Mouse (Mus musculus): ENCODE data around the gene Frmpd4.

Gene Frmpd4

DNA sequence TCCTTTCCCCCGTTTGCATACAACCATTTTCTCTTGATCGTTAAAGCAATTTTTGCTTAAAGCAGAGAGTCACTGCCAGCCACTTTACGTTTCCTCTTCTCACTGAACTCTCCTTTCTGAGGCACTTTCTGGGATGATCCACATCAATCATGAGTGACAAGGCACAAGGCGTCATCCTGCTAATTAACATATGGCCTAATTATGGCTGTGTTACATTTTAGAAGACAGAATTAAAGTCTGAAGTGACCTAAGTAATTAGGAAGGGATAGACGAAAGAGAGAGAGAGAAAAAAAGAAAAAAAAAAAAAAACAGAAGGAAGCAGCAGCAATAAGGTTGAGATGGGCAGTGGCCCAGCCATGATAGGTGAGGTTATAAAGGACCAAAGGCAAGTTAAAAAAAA is at the start of gene Frmpd4:
Gene Frmpd4, minus strand, starts transcription at position 101 of the 400 bp plus-strand sequence.
- no peak for DNase-seq (ENCODE audit: low spot score)

DNA sequence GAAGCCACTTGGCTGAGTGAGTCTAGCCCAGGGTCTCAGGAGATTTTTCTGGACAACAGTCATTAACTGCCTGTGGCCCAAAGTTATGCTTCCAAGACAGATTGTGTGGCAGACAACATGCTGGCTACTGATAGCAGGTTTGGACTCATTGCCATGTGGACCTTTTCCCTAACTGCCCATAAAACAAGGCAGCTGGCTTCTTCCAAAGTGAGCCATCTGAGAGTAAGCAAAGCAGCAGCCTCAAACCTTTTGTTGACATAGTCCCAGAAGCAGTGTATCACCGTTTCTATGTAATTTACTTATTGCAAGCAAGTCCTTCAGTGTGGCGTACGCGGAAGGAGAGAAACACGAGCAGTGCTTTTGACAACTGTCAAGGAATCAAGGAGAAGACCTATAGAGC is 18.2 kb upstream of the Frmpd4 start:
- no peak for DNase-seq (ENCODE audit: low spot score)

DNA sequence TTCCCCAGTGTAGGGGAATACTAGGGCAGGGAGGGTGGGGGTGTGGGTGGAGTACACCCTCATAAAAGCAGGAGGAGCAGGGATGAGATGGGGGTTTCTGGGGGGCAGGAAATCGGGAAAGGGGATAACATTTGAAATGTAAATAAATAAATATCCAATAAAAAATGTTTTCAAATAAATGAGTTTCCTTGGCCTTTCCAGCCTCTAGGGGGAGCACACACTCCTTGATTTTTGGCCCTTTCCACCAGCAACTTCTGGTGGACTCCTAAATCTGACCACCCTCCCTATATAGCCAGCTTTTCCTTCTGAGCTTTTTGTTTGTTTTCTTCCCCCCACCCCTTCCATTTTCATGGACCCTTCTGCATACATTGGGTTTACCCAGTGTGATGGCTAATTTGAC is 7.3 kb upstream of the Frmpd4 start:
- no peak for DNase-seq (ENCODE audit: low spot score)

DNA sequence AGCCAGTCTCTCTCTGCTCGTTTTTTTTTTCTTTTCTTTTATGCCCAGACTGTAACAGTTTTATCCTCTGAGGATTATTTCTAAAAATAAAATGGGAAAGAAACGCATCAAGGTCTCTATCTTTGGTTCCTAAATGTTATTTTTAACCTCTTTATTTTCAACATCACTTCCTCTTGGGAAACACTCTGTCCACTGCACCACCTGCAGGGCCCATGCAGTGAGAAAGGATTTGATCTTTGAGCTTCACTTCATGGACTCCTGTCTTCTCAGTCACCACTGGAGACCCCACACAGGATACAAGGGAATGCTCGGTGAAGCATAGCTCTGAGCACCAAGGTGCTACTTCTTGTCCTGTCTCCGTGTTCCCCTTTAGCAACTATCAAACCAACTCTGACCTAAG is 5.2 kb downstream of the Frmpd4 start:
- DNase-seq (ENCODE audit: low spot score), result no peak

DNA sequence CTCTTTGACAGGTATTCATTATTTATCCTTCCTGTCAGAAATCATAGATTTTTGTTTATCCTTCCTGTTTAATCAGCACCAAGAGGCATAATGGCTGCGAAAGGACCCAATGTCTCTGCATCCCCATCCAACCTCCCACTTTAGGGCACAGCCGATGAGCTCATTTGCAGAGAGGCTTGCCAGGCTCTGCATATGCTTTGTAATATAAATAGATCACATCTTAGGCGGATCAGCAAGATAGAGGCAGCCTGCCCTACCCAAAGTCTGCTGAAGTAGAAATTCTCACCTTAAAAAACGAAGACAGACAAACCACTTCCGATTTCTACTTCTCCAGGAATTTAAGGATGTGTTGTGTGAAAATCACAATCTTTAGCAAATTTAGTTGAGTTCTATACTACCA is 7.8 kb downstream of the Frmpd4 start:
- DNase-seq (ENCODE audit: low spot score), result no peak

DNA sequence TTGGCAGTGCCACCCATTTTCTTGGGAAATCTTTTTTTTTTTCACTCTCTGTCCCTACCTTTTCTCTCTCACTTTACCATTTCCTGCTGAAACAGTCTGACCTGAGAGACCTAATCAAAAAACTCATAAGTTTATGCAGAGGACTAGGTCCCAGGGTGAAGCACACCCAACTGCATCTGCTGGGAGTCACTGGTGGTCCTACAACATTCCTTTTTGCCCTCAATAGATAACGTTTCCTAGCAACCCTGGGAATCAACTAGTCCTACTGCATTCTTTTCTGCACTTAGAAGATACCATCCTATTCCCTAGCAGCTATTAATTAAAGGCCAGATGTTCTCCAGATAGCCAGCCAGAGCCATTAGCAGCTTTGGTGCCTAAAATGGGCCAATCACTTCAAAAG is 71.8 kb downstream of the Frmpd4 start:
- DNase-seq (ENCODE audit: low spot score), result no peak

DNA sequence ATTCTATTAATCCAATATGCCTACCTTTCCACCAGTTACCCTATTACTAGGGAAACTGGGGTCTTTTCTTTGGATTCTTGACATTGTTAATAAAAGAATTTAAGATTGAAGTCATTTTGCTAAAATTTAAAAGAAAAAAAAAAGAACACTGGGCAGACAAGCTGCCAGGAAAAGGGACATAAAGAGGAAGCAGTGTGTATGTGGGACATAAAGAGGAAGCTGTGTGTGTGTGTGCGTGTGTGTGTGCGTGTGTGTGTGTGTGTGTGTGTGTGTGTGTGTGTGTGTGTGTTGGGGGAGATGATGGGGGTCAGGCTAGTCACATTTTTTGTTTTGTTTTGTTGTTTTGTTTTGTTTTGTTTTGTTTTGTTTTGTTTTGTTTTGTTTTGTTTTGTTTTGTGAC is 121.8 kb downstream of the Frmpd4 start:
- DNase-seq (ENCODE audit: low spot score), result no peak

DNA sequence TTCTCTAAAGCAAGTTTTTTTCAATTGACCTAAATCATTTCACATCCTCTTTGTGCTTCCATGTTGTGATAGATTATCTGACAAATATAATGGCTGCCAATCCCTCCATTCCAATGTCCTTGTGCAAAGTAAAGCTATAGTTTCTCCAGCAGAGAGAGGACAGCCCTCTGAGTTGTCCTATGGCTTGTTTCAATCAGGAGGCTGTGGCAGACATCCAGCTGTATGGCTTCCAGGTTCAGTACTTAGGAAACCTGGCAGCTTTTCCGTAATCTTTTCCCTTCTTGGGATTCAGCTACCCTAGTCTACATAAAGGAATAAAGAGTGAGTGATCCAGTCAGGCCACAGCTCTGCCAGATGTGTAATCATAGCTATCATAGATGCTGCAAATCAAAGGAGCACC is 145.8 kb downstream of the Frmpd4 start:
- no peak for DNase-seq (ENCODE audit: low spot score)

DNA sequence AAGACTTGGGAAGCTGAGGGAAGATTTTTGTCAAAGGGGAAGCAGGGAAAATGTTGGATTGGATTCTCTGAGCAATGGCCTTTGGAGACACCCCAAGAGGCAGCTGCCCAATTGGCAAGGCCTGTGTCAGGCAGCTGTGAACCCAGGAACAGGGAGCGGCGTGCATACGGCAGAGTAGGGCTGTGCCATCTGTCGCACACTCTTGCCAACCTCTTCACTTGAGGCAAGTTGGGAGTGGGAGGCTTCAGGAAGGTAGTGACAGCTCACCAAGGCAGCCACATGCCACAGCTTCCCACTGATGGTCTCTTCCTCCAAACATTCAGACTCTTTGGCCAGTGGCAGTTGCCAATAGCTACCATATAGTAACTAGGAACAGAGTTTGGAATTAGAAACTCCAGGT is 147.2 kb downstream of the Frmpd4 start:
- no peak for DNase-seq (ENCODE audit: low spot score)

DNA sequence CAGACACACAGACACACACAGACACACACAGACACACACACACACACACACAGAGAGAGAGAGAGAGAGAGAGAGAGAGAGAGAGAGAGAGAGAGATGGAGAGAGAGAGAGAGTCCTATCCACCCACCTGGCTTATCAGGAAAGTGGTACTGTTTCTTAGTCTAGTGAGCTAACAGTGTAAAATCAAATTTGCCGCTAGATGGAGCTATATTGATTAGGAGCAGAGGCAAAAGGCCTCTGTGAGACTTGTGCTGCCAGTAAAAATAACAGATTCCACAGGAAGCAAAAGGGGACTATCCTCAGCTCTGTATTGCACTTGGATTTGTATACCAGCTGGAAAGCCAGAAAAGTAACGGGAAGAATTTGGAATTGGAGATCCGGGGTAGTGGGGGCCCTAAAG is 161.6 kb downstream of the Frmpd4 start:
- DNase-seq (ENCODE audit: low spot score), result no peak

DNA sequence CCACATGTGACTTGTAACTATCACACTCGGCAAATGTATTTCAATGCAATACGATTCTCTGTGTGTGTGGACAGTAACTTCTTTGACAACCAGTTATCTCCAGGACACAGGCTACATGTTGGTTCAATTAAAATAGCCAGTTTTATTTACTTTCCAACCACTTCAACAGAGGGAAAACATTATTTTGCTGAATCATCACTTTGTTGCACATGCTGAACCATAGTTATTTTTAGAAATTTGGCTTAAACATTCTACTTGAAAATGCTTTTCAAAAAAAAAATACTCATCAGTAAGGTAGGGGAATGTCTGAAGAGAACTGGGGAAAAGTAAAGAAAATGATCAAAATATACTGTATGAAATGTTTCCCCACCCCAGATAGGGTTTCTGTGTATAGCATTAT is 173.5 kb downstream of the Frmpd4 start:
- DNase-seq (ENCODE audit: low spot score), result no peak

DNA sequence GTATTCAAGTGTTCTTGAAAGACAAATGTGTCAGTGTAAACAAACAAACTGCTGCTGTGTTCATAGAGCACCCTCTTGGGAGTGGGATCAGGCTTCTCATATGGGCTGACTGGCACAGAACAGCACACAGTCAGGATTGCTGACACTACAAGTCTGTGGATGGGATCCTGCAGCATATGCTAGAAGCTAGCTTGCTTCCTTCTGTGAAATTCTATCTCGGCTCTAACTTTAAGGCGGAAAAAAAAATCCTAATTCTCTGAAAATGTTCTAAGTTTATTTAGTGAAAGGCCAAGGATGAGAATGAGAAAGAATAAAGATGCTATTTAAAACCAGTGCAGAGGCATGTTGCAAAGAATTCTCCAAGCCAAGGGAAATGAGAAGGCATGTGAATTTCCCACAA is 226.6 kb downstream of the Frmpd4 start:
- DNase-seq (ENCODE audit: low spot score), result no peak

DNA sequence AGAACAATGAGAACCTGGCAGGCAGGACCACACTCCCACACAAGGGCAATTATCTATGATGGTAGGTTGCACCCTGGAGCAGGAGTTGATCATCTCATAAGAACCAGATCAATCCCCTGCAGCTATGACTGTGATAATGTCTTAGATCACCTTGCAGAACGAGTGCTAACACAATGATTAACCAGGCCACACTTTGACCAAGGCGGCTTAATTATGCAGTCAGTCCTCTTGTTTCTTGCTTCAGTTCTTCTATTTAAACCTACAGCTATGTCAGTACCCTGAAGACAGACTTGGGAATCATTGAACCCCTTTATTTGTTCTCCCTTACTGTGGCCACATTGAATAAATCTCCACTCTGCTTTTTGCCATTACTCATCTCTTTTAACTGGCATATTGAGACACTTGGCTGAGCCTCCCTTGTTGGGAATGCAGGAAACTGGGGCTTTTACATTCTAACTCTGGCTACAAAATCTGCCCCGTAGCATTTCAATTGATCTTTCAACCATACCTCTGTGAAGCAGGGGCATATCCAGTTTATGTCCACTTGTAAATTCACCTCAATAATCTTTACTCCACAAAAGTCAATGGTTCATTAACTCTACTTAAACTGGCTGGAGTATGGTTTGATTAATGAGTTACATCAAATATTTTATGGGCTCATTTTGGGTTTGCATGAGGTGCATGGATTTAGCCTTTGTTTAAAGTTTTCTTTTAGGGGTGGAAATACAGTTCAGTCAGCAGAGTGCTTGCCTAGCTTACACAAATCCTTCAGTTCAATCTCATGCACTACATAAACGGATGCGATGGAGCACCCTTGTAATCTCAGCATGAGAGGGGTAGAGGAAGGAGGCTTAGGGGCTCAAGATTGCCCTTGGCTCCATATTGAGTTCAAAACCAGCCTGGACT is 227.5 kb downstream of the Frmpd4 start:
- DNase-seq (ENCODE audit: low spot score), result no peak

DNA sequence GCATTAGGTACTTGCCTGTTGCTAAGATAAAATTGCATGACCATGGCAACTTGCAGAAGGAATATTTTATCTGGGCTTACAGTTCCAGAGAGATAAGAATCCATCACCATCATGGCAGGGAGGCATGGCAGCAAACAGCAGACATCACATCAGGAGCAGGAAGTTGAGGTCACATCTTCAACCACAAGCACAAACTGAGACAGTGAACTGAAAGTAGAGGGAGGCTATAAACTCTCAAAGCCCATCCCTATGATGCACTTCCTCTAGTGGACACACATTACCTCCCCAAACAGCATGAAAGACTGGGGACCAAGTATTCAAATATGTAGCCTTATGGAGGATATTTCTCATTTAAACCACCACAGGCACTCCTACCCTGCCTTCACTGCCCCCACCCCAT is 238.8 kb downstream of the Frmpd4 start:
- DNase-seq (ENCODE audit: low spot score), result no peak

DNA sequence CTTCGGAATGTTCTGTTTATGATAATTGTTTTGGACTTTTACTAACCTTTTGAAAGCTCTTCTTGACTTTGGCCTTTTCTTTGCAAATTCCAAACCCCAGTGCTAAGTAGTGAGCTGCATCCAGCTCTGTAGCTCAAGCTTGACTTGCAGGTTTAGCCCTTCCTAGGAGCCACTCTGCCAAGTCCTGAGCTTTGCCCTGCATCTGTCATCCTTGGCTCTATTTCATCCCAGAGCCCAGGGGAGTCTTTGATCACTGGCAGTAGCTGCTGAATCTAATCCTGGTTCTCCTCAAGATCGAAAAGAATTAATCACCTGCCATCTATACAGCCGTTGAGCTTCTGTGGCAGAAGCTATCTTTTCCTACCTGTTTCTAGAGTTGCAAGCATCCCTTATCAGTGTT is 251.9 kb downstream of the Frmpd4 start:
- no peak for DNase-seq (ENCODE audit: low spot score)

DNA sequence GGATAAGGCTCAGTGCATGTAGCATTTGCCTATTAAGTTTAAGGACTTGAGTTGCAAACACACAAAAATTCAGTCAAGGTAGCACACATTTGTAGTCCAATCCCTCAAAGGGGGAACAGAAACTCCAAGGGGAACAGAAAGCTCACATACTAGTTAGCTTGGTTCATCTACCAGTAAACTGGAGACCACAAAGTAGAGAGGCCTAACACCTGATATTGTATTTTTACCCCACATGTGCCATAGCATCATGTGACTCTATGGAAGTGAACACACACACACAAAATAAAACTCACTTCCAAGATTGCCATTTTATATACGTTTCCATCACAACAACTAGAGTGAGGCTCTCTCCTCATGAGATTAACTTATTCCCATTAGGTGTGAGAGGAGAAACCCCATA is 264.9 kb downstream of the Frmpd4 start:
- no peak for DNase-seq (ENCODE audit: low spot score)

DNA sequence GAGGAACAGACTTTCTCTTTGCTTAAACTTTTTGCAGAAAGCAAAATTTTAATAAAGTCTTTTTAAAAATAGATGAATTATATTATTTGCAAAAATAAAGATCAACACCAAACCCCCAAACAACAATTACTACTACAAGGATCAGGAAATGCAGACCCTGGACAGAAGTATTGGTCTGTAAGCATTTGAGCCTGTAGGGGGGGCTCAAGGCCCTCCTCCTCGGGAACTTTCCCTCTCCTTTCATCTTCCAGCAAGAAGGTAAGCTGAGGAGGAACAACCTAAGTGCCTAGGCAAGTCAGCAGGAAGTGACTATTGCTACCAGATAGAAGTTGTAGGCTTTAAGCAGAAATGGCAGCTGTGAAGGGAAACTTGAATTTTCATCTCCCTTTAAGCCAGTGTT is 266.9 kb downstream of the Frmpd4 start:
- no peak for DNase-seq (ENCODE audit: low spot score)

DNA sequence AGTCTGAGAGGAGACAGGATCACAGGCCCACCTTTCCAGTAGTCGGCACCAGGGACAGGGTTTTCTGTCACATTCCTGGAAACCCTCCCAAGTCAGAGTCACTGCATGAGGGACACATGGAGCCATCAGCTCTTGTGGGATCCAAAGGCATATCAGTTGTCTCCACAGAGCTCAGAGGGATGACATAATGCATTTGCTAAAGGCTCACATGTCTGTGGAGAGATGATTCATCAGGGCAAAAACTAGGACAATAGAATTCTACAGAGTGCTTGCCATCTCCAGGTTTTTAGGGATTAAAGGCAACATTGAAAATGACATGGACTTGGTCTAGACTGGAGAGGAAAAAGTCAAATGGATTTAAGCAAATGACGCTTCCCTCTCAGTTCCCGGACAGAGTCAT is 284.5 kb downstream of the Frmpd4 start:
- no peak for DNase-seq (ENCODE audit: low spot score)

DNA sequence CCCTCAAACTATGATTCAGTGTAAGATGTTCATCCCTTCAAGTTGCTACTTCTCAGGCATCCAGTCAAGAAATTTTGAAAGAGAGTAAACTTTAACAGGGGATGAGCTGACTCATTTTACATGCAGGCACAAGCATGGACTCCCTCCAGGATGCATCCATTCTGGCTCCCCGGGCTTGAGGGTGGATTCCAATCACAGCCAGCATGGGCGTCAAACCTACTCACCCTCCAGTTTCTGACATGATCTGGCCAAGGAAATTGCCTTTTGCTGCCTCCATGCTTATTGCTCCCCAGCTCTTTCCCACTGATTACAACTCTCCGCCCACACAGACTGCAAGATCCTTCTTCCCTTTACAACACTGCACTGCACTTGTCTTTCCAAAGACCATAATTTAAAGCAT is 370.0 kb downstream of the Frmpd4 start:
- no peak for DNase-seq (ENCODE audit: low spot score)

DNA sequence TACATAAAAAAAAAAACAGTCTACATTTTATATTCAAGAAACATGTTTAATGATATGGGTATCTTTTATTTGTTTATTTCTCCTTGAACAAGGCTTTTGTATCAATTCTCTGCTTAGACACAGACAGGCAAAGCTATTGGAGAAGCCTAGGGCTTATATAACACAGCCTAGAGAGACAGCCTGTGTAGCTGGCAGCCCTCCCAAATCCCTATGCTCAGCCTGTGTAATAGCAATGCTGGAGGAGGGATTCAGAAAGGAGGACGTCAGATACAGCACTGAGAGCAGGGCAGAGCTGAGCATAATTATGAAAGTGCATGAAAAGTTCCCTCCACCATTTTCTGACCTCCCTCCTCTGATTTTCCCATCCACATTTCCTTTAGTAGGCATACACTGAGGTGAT is 385.1 kb downstream of the Frmpd4 start:
- no peak for DNase-seq (ENCODE audit: low spot score)

DNA sequence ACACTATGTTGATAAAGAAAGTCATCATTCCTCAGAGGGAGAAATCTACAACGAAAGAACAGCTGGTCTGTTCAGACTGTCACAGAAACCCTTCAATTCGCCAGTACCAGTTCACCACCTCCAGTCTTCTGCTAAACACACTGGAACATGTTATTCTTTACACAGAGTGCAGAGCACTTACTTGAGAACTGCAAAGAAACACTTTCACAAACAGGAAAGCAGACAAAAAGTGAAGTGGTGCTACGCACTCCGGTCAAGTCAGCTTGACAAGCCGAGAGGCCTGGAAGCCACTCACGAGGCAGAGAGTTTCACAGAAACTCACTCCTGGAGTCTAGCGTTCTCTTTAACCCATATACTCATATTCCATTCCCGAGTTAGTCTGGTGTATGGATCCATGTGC is 387.5 kb downstream of the Frmpd4 start:
- DNase-seq (ENCODE audit: low spot score), result no peak

DNA sequence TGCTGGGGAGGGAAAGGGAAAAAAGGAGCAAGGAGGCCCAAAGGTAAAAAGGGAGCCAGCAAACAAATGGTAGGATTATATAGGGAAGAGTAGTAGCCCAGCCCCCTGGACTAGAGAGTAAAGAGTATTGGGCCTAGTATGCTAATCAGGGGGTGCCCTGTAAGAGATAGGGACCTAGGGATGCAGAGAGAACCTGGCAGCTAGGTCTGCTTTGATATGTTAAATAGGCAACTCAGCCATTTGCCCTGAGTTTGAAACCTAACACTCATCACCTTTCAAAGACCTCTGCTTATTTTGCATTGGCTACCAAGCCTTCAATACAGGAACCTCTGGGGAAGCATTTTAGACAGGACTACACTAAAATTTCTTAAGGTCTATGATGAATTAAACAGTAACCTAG is 414.0 kb downstream of the Frmpd4 start:
- DNase-seq (ENCODE audit: low spot score), result no peak

DNA sequence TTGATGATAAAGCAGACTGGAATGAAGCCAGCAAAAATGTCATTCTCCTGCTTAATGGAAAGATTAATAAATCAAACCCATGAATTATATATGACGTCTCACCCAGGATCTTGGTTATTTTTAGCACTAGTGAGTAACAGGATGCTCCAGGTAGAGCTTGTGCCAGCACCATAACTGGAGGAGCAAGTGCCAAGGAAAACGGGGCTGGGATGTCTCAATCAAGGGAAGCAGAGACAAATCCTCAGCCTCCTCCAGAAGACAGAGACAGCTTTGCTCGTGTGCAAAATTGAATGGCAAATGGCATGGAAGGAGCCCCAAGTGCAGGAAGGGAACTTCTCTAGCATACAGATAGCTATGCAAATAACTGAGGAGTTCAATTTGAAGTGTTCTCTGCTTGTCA is 418.2 kb downstream of the Frmpd4 start:
- no peak for DNase-seq (ENCODE audit: low spot score)

DNA sequence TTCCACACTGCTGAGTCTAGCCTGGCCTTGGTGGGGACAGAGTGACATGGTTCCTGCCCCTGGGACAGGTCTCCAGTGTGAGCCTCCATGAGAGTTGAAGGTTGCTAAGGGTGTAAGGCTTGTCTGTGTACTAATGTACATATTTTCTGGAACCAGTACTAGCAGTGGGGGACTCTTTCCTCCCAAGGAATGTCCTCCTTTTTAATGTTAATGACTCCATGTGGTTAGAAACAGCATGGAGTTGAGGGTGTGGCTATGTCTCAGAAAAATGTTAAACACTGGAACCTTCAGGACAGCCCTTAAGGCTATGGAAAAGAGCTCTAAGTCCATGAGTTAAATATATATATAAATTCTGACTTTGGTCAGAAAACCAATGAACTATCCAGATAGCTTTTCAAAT is 436.0 kb downstream of the Frmpd4 start:
- no peak for DNase-seq (ENCODE audit: low spot score)

Data from testis, postnatal 14 days (tissue).